Mouse (Mus musculus): ENCODE data around the gene Babam1. TPM values are rescaled to one million over a fixed set of nuclear protein-coding genes. Genes with fewer than 3 reads are reported as not detected.

The Babam1 gene
- polyA plus RNA-seq, 1 experiment, result 82.0 TPM

GRCm38 (mm10) chr8:71394481-71394880 is 2.2 kb upstream of the Babam1 start:
- Histone ChIP-seq H3K36me3 (ENCODE audit: control insufficient read depth, insufficient read depth, low read length, poor library complexity, severe bottlenecking) (peaks cover 10% of the 10 kb centered on the region), H3K9me3 (replicated peaks; ENCODE audit: control insufficient read depth, insufficient read depth, low read length, poor library complexity, severe bottlenecking) (no peaks in the 10 kb centered on the region), H3K9ac (ENCODE audit: low read depth, poor library complexity, severe bottlenecking) (no peak overlapping the region), H3K4me3 (ENCODE audit: low read depth, low read length) (no peak overlapping the region), H3K4me1 (ENCODE audit: control insufficient read depth, insufficient read depth, low read length) (no peaks in the 10 kb centered on the region), H3K27me3 (ENCODE audit: control insufficient read depth, insufficient read depth, low read length, poor library complexity, severe bottlenecking) (no peaks in the 10 kb centered on the region), H3K27ac (ENCODE audit: insufficient read depth, low read length) (no peak overlapping the region)
- no peak for TF ChIP-seq POLR2A (IDR thresholded peaks at IDR 0.05; ENCODE audit: insufficient read depth, low read length)
- no peak for TF ChIP-seq CTCF (IDR thresholded peaks at IDR 0.05; ENCODE audit: low read depth, low read length)
- no peak for TF ChIP-seq EP300 (IDR thresholded peaks at IDR 0.05; ENCODE audit: insufficient read depth, low read depth, low read length)

GRCm38 (mm10) chr8:71395071-71395470 is 1.6 kb upstream of the Babam1 start:
- TF ChIP-seq EP300 (IDR thresholded peaks at IDR 0.05; ENCODE audit: insufficient read depth, low read depth, low read length) (no peak), POLR2A (IDR thresholded peaks at IDR 0.05; ENCODE audit: insufficient read depth, low read length) (no peak), CTCF (IDR thresholded peaks at IDR 0.05; ENCODE audit: low read depth, low read length) (no peak)
- Histone ChIP-seq H3K36me3 (ENCODE audit: control insufficient read depth, insufficient read depth, low read length, poor library complexity, severe bottlenecking) (peaks cover 12% of the 10 kb centered on the region), H3K4me3 (ENCODE audit: low read depth, low read length) (no peak overlapping the region), H3K27ac (ENCODE audit: insufficient read depth, low read length) (no peak overlapping the region), H3K27me3 (ENCODE audit: control insufficient read depth, insufficient read depth, low read length, poor library complexity, severe bottlenecking) (no peaks in the 10 kb centered on the region), H3K9ac (ENCODE audit: low read depth, poor library complexity, severe bottlenecking) (no peak overlapping the region), H3K9me3 (replicated peaks; ENCODE audit: control insufficient read depth, insufficient read depth, low read length, poor library complexity, severe bottlenecking) (no peaks in the 10 kb centered on the region), H3K4me1 (ENCODE audit: control insufficient read depth, insufficient read depth, low read length) (no peaks in the 10 kb centered on the region)

- peak within 1 kb of the TSS; percentile 89; the same call in 1 of the 2 replicates for H3K9ac ChIP-seq (ENCODE audit: low read depth, poor library complexity, severe bottlenecking)
- TF ChIP-seq POLR2A (IDR thresholded peaks at IDR 0.05; ENCODE audit: insufficient read depth, low read length) (no peak), EP300 (IDR thresholded peaks at IDR 0.05; ENCODE audit: insufficient read depth, low read depth, low read length) (no peak), CTCF (IDR thresholded peaks at IDR 0.05; ENCODE audit: low read depth, low read length) (no peak)
- H3K27ac ChIP-seq (ENCODE audit: insufficient read depth, low read length), result peak within 1 kb of the TSS; percentile 21; the same call in 1 of the 2 replicates
- H3K36me3 ChIP-seq (ENCODE audit: control insufficient read depth, insufficient read depth, low read length, poor library complexity, severe bottlenecking), result peaks cover 12% of the 10 kb centered on the region
- H3K4me1 ChIP-seq (ENCODE audit: control insufficient read depth, insufficient read depth, low read length), result no peaks in the 10 kb centered on the region
- peak within 1 kb of the TSS; percentile 51 for H3K4me3 ChIP-seq (ENCODE audit: low read depth, low read length)
- no peaks in the 10 kb centered on the region for H3K27me3 ChIP-seq (ENCODE audit: control insufficient read depth, insufficient read depth, low read length, poor library complexity, severe bottlenecking)
- no peaks in the 10 kb centered on the region for H3K9me3 ChIP-seq (replicated peaks; ENCODE audit: control insufficient read depth, insufficient read depth, low read length, poor library complexity, severe bottlenecking)
These were observed 1.0 kb upstream of the Babam1 start, which contains the start of gene Ushbp1 for GRCm38 (mm10) chr8:71395629-71396028. TSS of gene Ushbp1 (minus strand) at chr8:71395802.

GRCm38 (mm10) chr8:71397701-71398100 is 1.0 kb downstream of the Babam1 start:
- Histone ChIP-seq H3K27ac (ENCODE audit: insufficient read depth, low read length) (no peak overlapping the region), H3K9ac (ENCODE audit: low read depth, poor library complexity, severe bottlenecking) (peak overlapping the region; percentile 89)

GRCm38 (mm10) chr8:71400826-71401225 is 4.2 kb downstream of the Babam1 start:
- Histone ChIP-seq H3K4me3 (ENCODE audit: low read depth, low read length) (no peak overlapping the region), H3K9ac (ENCODE audit: low read depth, poor library complexity, severe bottlenecking) (no peak overlapping the region), H3K9me3 (replicated peaks; ENCODE audit: control insufficient read depth, insufficient read depth, low read length, poor library complexity, severe bottlenecking) (no peaks in the 10 kb centered on the region), H3K4me1 (ENCODE audit: control insufficient read depth, insufficient read depth, low read length) (peaks cover 7% of the 10 kb centered on the region), H3K27me3 (ENCODE audit: control insufficient read depth, insufficient read depth, low read length, poor library complexity, severe bottlenecking) (no peaks in the 10 kb centered on the region), H3K27ac (ENCODE audit: insufficient read depth, low read length) (no peak overlapping the region), H3K36me3 (ENCODE audit: control insufficient read depth, insufficient read depth, low read length, poor library complexity, severe bottlenecking) (peaks cover 12% of the 10 kb centered on the region)
- TF ChIP-seq EP300 (IDR thresholded peaks at IDR 0.05; ENCODE audit: insufficient read depth, low read depth, low read length), result no peak
- TF ChIP-seq CTCF (IDR thresholded peaks at IDR 0.05; ENCODE audit: low read depth, low read length), result no peak
- TF ChIP-seq POLR2A (IDR thresholded peaks at IDR 0.05; ENCODE audit: insufficient read depth, low read length), result no peak

More at GRCm38 (mm10) chr8:71397701-71398100, 1.0 kb downstream of the Babam1 start:
- Histone ChIP-seq H3K9me3 (replicated peaks; ENCODE audit: control insufficient read depth, insufficient read depth, low read length, poor library complexity, severe bottlenecking) (no peaks in the 10 kb centered on the region), H3K36me3 (ENCODE audit: control insufficient read depth, insufficient read depth, low read length, poor library complexity, severe bottlenecking) (peaks cover 12% of the 10 kb centered on the region), H3K27me3 (ENCODE audit: control insufficient read depth, insufficient read depth, low read length, poor library complexity, severe bottlenecking) (no peaks in the 10 kb centered on the region), H3K4me3 (ENCODE audit: low read depth, low read length) (peak overlapping the region; percentile 90), H3K4me1 (ENCODE audit: control insufficient read depth, insufficient read depth, low read length) (no peaks in the 10 kb centered on the region)
- TF ChIP-seq POLR2A (IDR thresholded peaks at IDR 0.05; ENCODE audit: insufficient read depth, low read length) (no peak), CTCF (IDR thresholded peaks at IDR 0.05; ENCODE audit: low read depth, low read length) (no peak), EP300 (IDR thresholded peaks at IDR 0.05; ENCODE audit: insufficient read depth, low read depth, low read length) (no peak)

GRCm38 (mm10) chr8:71401454-71401853 is 4.8 kb downstream of the Babam1 start:
- TF ChIP-seq POLR2A (IDR thresholded peaks at IDR 0.05; ENCODE audit: insufficient read depth, low read length), result no peak
- TF ChIP-seq CTCF (IDR thresholded peaks at IDR 0.05; ENCODE audit: low read depth, low read length), result no peak
- no peak for TF ChIP-seq EP300 (IDR thresholded peaks at IDR 0.05; ENCODE audit: insufficient read depth, low read depth, low read length)
- Histone ChIP-seq H3K27ac (ENCODE audit: insufficient read depth, low read length) (no peak overlapping the region), H3K36me3 (ENCODE audit: control insufficient read depth, insufficient read depth, low read length, poor library complexity, severe bottlenecking) (peaks cover 12% of the 10 kb centered on the region), H3K4me1 (ENCODE audit: control insufficient read depth, insufficient read depth, low read length) (peaks cover 7% of the 10 kb centered on the region), H3K4me3 (ENCODE audit: low read depth, low read length) (no peak overlapping the region), H3K9ac (ENCODE audit: low read depth, poor library complexity, severe bottlenecking) (no peak overlapping the region), H3K9me3 (replicated peaks; ENCODE audit: control insufficient read depth, insufficient read depth, low read length, poor library complexity, severe bottlenecking) (no peaks in the 10 kb centered on the region), H3K27me3 (ENCODE audit: control insufficient read depth, insufficient read depth, low read length, poor library complexity, severe bottlenecking) (no peaks in the 10 kb centered on the region)
